Mouse (Mus musculus) CH12.LX (cell line): Measurements from ENCODE around the gene Areg. TPM values are rescaled to one million over a fixed set of nuclear protein-coding genes. Genes with fewer than 3 reads are reported as not detected.

Experiments used
- DNase-seq: peaks from one replicate; pipeline ENCODE4 v3.0.0-alpha.2; 2013; ENCODE audit errors: extremely low read depth
- H3K27ac ChIP-seq: 2 replicates; pipeline ENCODE4 v1.5.1; 2012; ENCODE audit warnings: low read depth, mild to moderate bottlenecking, control low read depth, moderate library complexity; ENCODE audit not compliant: insufficient read depth
- H3K27me3 ChIP-seq: replicated peaks from 2 replicates; pipeline ENCODE3; 2012; ENCODE audit warnings: inconsistent platforms
- H3K36me3 ChIP-seq, 2 experiments: replicated peaks in 1 of 2; 2 replicates each; pipeline versions ENCODE3 to v1.6.1; 2012; ENCODE audit warnings: inconsistent platforms in 1 of 2, low read length in 1 of 2, mild to moderate bottlenecking in 1 of 2, mixed read lengths in 1 of 2, moderate library complexity in 1 of 2; ENCODE audit not compliant: control insufficient read depth in 1 of 2, insufficient read depth in 1 of 2
- H3K4me1 ChIP-seq, 2 experiments: 2 replicates each; pipeline ENCODE4 v1.6.1; 2012; ENCODE audit warnings: inconsistent platforms in 1 of 2, moderate library complexity in 1 of 2; ENCODE audit not compliant: insufficient read depth in 2 of 2, control insufficient read depth in 1 of 2
- H3K4me2 ChIP-seq: 2 replicates; pipeline ENCODE4 v1.6.1; 2012; ENCODE audit warnings: low read depth, mild to moderate bottlenecking, control low read depth; ENCODE audit not compliant: poor library complexity, insufficient read depth, severe bottlenecking
- H3K4me3 ChIP-seq, 3 experiments: fragments of 150-350 bp in 1 of 3; sonication (generic) in 1 of 3; replicated peaks in 1 of 3; 2 replicates each; pipeline versions ENCODE3 to v1.5.1; 2011 to 2012; ENCODE audit warnings: low read depth in 2 of 3, low read length in 2 of 3, mild to moderate bottlenecking in 2 of 3, moderate library complexity in 2 of 3, control low read depth in 1 of 3, improper control_type of control experiment in 1 of 3, inconsistent platforms in 1 of 3, mixed read lengths in 1 of 3; ENCODE audit not compliant: poor library complexity in 1 of 3
- H3K79me2 ChIP-seq: replicated peaks from 2 replicates; pipeline ENCODE4 v1.6.1; 2012; ENCODE audit warnings: mild to moderate bottlenecking, moderate library complexity; ENCODE audit not compliant: control insufficient read depth, poor library complexity, insufficient read depth, severe bottlenecking; ENCODE audit errors: extremely low read depth
- H3K9ac ChIP-seq: 2 replicates; pipeline ENCODE4 v1.6.1; 2012; ENCODE audit warnings: low read depth, mild to moderate bottlenecking, control low read depth, moderate library complexity; ENCODE audit not compliant: insufficient read depth
- H3K9me3 ChIP-seq: replicated peaks from 2 replicates; pipeline ENCODE3; 2012; ENCODE audit warnings: low read length, inconsistent platforms, mixed read lengths
- E2F4 ChIP-seq: IDR thresholded peaks from 2 replicates; pipeline ENCODE4 v1.6.1; 2011; ENCODE audit warnings: low read depth, low read length, improper control_type of control experiment; ENCODE audit not compliant: insufficient replicate concordance
- EP300 ChIP-seq: IDR thresholded peaks from 2 replicates; pipeline ENCODE4 v1.6.1; 2011; ENCODE audit warnings: low read length, improper control_type of control experiment
- ETS1 ChIP-seq: conservative IDR thresholded peaks from 2 replicates; pipeline ENCODE4 v1.6.1; 2012; ENCODE audit warnings: low read depth, mild to moderate bottlenecking, inconsistent platforms, low read length, improper control_type of control experiment, moderate library complexity
- GABPA ChIP-seq: IDR thresholded peaks from 2 replicates; pipeline ENCODE4 v1.6.1; 2012; ENCODE audit warnings: low read depth, low read length, improper control_type of control experiment, inconsistent platforms; ENCODE audit not compliant: insufficient replicate concordance
- JUN ChIP-seq: IDR thresholded peaks from 2 replicates; pipeline ENCODE4 v1.6.1; 2011; ENCODE audit warnings: low read depth, mild to moderate bottlenecking, low read length, improper control_type of control experiment, moderate library complexity; ENCODE audit not compliant: insufficient read depth
- KAT2A ChIP-seq: IDR thresholded peaks from 2 replicates; pipeline ENCODE4 v1.6.1; 2012; ENCODE audit warnings: low read length, improper control_type of control experiment, inconsistent platforms; ENCODE audit not compliant: insufficient replicate concordance
- MAFK ChIP-seq: IDR thresholded peaks from 2 replicates; pipeline ENCODE4 v1.6.1; 2011; ENCODE audit warnings: low read length, improper control_type of control experiment; ENCODE audit not compliant: insufficient replicate concordance
- MAZ ChIP-seq: IDR thresholded peaks from 2 replicates; pipeline ENCODE4 v1.6.1; 2012; ENCODE audit warnings: low read depth, mild to moderate bottlenecking, inconsistent platforms, low read length, improper control_type of control experiment, moderate library complexity
- PAX5 ChIP-seq: IDR thresholded peaks from 2 replicates; pipeline ENCODE4 v1.6.1; 2012; ENCODE audit warnings: low read length, inconsistent platforms, mixed read lengths
- RAD21 ChIP-seq: IDR thresholded peaks from 2 replicates; pipeline ENCODE4 v1.6.1; 2011; ENCODE audit warnings: low read depth, mild to moderate bottlenecking, low read length, improper control_type of control experiment, moderate library complexity
- SMC3 ChIP-seq: IDR thresholded peaks from 2 replicates; pipeline ENCODE4 v1.6.1; 2011; ENCODE audit warnings: low read depth, low read length, improper control_type of control experiment
- UBTF ChIP-seq: IDR thresholded peaks from 2 replicates; pipeline ENCODE4 v1.6.1; 2012; ENCODE audit warnings: low read depth, mild to moderate bottlenecking, inconsistent platforms, low read length, improper control_type of control experiment, moderate library complexity
- USF2 ChIP-seq: conservative IDR thresholded peaks from 2 replicates; pipeline ENCODE4 v1.6.1; 2011; ENCODE audit warnings: low read depth, low read length, improper control_type of control experiment
- ZC3H11A ChIP-seq: IDR thresholded peaks from 2 replicates; pipeline ENCODE4 v1.6.1; 2012; ENCODE audit warnings: low read depth, mild to moderate bottlenecking, inconsistent platforms, low read length, improper control_type of control experiment
- dilution Hi-C: fragments of 300-500 bp; cut with MboI; formaldehyde crosslinking; loops from 2 replicates; pipeline ENCODE4 v1.14.3; 2020; ENCODE audit warnings: low sequenced_read_pairs; ENCODE audit not compliant: extremely low pct_unique_long_range_greater_than_20kb, extremely low pct_ligation_motif_present
- in situ Hi-C: fragments of 300-500 bp; cut with MboI; formaldehyde crosslinking; loops from 3 replicates; pipeline ENCODE4 v1.14.3; 2019; ENCODE audit warnings: low sequenced_read_pairs, low pct_ligation_motif_present, low pct_unique_long_range_greater_than_20kb, mixed read lengths
- polyA plus RNA-seq: library from polyadenylated mRNA; unstranded; fragments of >175 nt; gene quantifications from 2 replicates; pipeline ENCODE4 v1.2.1, GENCODE M21; 2012; ENCODE audit warnings: low read depth; ENCODE audit not compliant: insufficient read length
- total RNA-seq, 2 experiments: library from RNA; depleted of rRNA; stranded (reverse); fragments of 300-350 nt in 1 of 2; fragments of >200 nt in 1 of 2; gene quantifications; 2 replicates each; pipeline ENCODE4 v1.2.3; 2012 to 2014

Gene Areg
- total RNA-seq (2012; rRNA removed) (not detected in 2 replicates), total RNA-seq (2014; rRNA removed) (not detected in 2 replicates), polyA plus RNA-seq (not detected in 2 replicates)

GRCm38 (mm10) chr5:91139446-91139873 lies at the start of gene Areg:
Areg (plus strand) TSS chr5:91139599.
- dilution Hi-C loops, result no loop called here
- no peak within 1 kb of the TSS for H3K4me2 ChIP-seq
- in situ Hi-C loops, result no loop called here
- DNase-seq, result no peak
- H3K27ac ChIP-seq, result no peak within 1 kb of the TSS
- no peak within 1 kb of the TSS for H3K4me3 ChIP-seq
- no peaks in the 10 kb centered on the region for H3K27me3 ChIP-seq
- H3K9me3 ChIP-seq, result no peaks in the 10 kb centered on the region
- no peaks in the 10 kb centered on the region for H3K4me1 ChIP-seq
- H3K36me3 ChIP-seq, result no peaks in the 10 kb centered on the region
- no peaks in the 10 kb centered on the region for H3K79me2 ChIP-seq
- TF ChIP-seq PAX5, result no peak
- TF ChIP-seq ZC3H11A, result no peak
- TF ChIP-seq GABPA, result no peak
- TF ChIP-seq EP300, result no peak
- TF ChIP-seq JUN, result no peak
- TF ChIP-seq, all 38 proteins: peak for 0
- H3K9ac ChIP-seq, result no peak within 1 kb of the TSS

- TF ChIP-seq MAFK (no peak), ETS1 (no peak), SMC3 (no peak), MAZ (no peak), KAT2A (no peak), USF2 (no peak), E2F4 (no peak), UBTF (no peak), RAD21 (no peak)
- TF ChIP-seq, all 38 proteins: peak for 0
- Histone ChIP-seq H3K27me3 (no peaks in the 10 kb centered on the region), H3K36me3 (no peaks in the 10 kb centered on the region), H3K79me2 (no peaks in the 10 kb centered on the region), H3K9ac (no peak overlapping the region), H3K4me1 (no peaks in the 10 kb centered on the region), H3K4me3 (no peak overlapping the region), H3K9me3 (no peaks in the 10 kb centered on the region), H3K27ac (no peak overlapping the region), H3K4me2 (no peak overlapping the region)
- dilution Hi-C loops, result no loop called here
- in situ Hi-C loops, result no loop called here
- DNase-seq, result no peak
Measured at GRCm38 (mm10) chr5:91090301-91090700, 49.1 kb upstream of the Areg start.
